Mouse (Mus musculus) ZHBTc4 (cell line): ENCODE measurements at regions not wholly inside any gene's neighbourhood (a gene's known extent, or its start where the extent isn't known, plus 50 kb on each side); places are given as distances from the start of the nearest gene placed in this dataset.

Source experiments
- DNase-seq: peaks from one replicate; pipeline ENCODE4 v3.0.0-alpha.2; 2011; ENCODE audit warnings: low read depth, low spot score

- DNase-seq: no peak
Measured at GRCm38 (mm10) chr13:47953776-47954175, 307.3 kb upstream of the Id4 start.

GRCm38 (mm10) chr13:47955504-47955903 lies 305.5 kb upstream of the Id4 start:
- DNase-seq: no peak

GRCm38 (mm10) chr13:47957662-47958061 lies 303.4 kb upstream of the Id4 start:
- DNase-seq: no peak

- no peak for DNase-seq
Measured at GRCm38 (mm10) chr13:47974216-47974615, 286.8 kb upstream of the Id4 start.

GRCm38 (mm10) chr13:47974756-47975515 lies 286.1 kb upstream of the Id4 start:
- no peak for DNase-seq

GRCm38 (mm10) chr13:47998495-47998894 lies 262.5 kb upstream of the Id4 start:
- no peak for DNase-seq

- no peak for DNase-seq
Measured at GRCm38 (mm10) chr13:47999399-47999798, 261.6 kb upstream of the Id4 start.

- no peak for DNase-seq
Measured at GRCm38 (mm10) chr13:48003126-48003525, 257.9 kb upstream of the Id4 start.

GRCm38 (mm10) chr13:48013336-48013750 lies 247.7 kb upstream of the Id4 start:
- no peak for DNase-seq

GRCm38 (mm10) chr13:48015296-48015695 lies 245.7 kb upstream of the Id4 start:
- DNase-seq: peak; percentile 75

GRCm38 (mm10) chr13:48016051-48016450 lies 245.0 kb upstream of the Id4 start:
- no peak for DNase-seq

- no peak for DNase-seq
Measured at GRCm38 (mm10) chr13:48016606-48017005, 244.4 kb upstream of the Id4 start.

GRCm38 (mm10) chr13:48017649-48018048 lies 243.4 kb upstream of the Id4 start:
- no peak for DNase-seq

- no peak for DNase-seq
Measured at GRCm38 (mm10) chr13:48018606-48019005, 242.4 kb upstream of the Id4 start.

GRCm38 (mm10) chr13:48022958-48023615 lies 237.9 kb upstream of the Id4 start:
- no peak for DNase-seq

- no peak for DNase-seq
Measured at GRCm38 (mm10) chr13:48027775-48028489, 233.1 kb upstream of the Id4 start.

GRCm38 (mm10) chr13:48031491-48031890 lies 229.5 kb upstream of the Id4 start:
- no peak for DNase-seq

GRCm38 (mm10) chr13:48042172-48042571 lies 218.9 kb upstream of the Id4 start:
- peak; percentile 23 for DNase-seq

GRCm38 (mm10) chr13:48042572-48042971 lies 218.5 kb upstream of the Id4 start:
- no peak for DNase-seq

- peak; percentile 24 for DNase-seq
Measured at GRCm38 (mm10) chr13:48046201-48046750, 214.8 kb upstream of the Id4 start.

- DNase-seq: no peak
Measured at GRCm38 (mm10) chr13:48049796-48050195, 211.2 kb upstream of the Id4 start.

- no peak for DNase-seq
Measured at GRCm38 (mm10) chr13:48074630-48075029, 186.4 kb upstream of the Id4 start.
